Mouse (Mus musculus) ES-Bruce4 (cell line): ENCODE data around the gene Scn8a. TPM values are rescaled to one million over a fixed set of nuclear protein-coding genes. Genes with fewer than 3 reads are reported as not detected.

Experiments used
- H3K27ac ChIP-seq: 2 replicates; pipeline ENCODE4 v1.5.1; 2012; ENCODE audit warnings: low read length, inconsistent platforms; ENCODE audit not compliant: insufficient read depth
- H3K27me3 ChIP-seq: 2 replicates; pipeline ENCODE4 v1.6.1; 2012; ENCODE audit warnings: mild to moderate bottlenecking, low read length, inconsistent platforms; ENCODE audit not compliant: control insufficient read depth, poor library complexity, insufficient read depth, severe bottlenecking
- H3K36me3 ChIP-seq: 2 replicates; pipeline ENCODE4 v1.6.1; 2012; ENCODE audit warnings: inconsistent platforms, mild to moderate bottlenecking, low read length, moderate library complexity; ENCODE audit not compliant: control insufficient read depth, poor library complexity, insufficient read depth, severe bottlenecking
- H3K4me1 ChIP-seq: one replicate; pipeline ENCODE4 v1.8.1; 2011; ENCODE audit warnings: low read length; ENCODE audit not compliant: control insufficient read depth, insufficient read depth
- H3K4me3 ChIP-seq: 2 replicates; pipeline ENCODE4 v1.5.1; 2011; ENCODE audit warnings: low read depth, mild to moderate bottlenecking, low read length
- H3K9ac ChIP-seq: 2 replicates; pipeline ENCODE4 v1.6.1; 2012; ENCODE audit warnings: low read depth, mild to moderate bottlenecking, inconsistent platforms; ENCODE audit not compliant: poor library complexity, severe bottlenecking
- H3K9me3 ChIP-seq: replicated peaks from 2 replicates; pipeline ENCODE4 v1.6.1; 2012; ENCODE audit warnings: mild to moderate bottlenecking, low read length, inconsistent platforms; ENCODE audit not compliant: control insufficient read depth, poor library complexity, insufficient read depth, severe bottlenecking
- CTCF ChIP-seq: IDR thresholded peaks from one replicate; pipeline ENCODE4 v1.8.1; 2011; ENCODE audit warnings: low read depth, low read length
- EP300 ChIP-seq: IDR thresholded peaks from 2 replicates; pipeline ENCODE4 v1.6.1; 2011; ENCODE audit warnings: low read depth, low read length; ENCODE audit not compliant: insufficient read depth
- POLR2A ChIP-seq: IDR thresholded peaks from one replicate; pipeline ENCODE4 v1.8.1; 2011; ENCODE audit warnings: low read length; ENCODE audit not compliant: insufficient read depth
- polyA plus RNA-seq: library from polyadenylated mRNA; stranded (reverse); fragments of >200 nt; gene quantifications from 2 replicates; pipeline ENCODE4 v1.2.4, GENCODE M21; 2011; ENCODE audit warnings: low read depth; ENCODE audit not compliant: missing spikeins, insufficient read depth, insufficient read length

Scn8a gene
- polyA plus RNA-seq, 1 experiment: 8.9 TPM

- Histone ChIP-seq H3K9ac (no peak overlapping the region), H3K36me3 (no peaks in the 10 kb centered on the region), H3K27ac (no peak overlapping the region), H3K9me3 (no peaks in the 10 kb centered on the region), H3K4me1 (peaks cover 10% of the 10 kb centered on the region), H3K27me3 (no peaks in the 10 kb centered on the region), H3K4me3 (no peak overlapping the region)
- TF ChIP-seq EP300 (no peak), POLR2A (no peak), CTCF (no peak)
Measured at GRCm38 (mm10) chr15:101068029-101068428, 198.4 kb downstream of the Scn8a start.

- Histone ChIP-seq H3K4me3 (no peak overlapping the region), H3K27me3 (no peaks in the 10 kb centered on the region), H3K9ac (no peak overlapping the region), H3K27ac (no peak overlapping the region), H3K9me3 (no peaks in the 10 kb centered on the region), H3K36me3 (no peaks in the 10 kb centered on the region), H3K4me1 (peaks cover 10% of the 10 kb centered on the region)
- TF ChIP-seq CTCF (no peak), POLR2A (no peak), EP300 (no peak)
Measured at GRCm38 (mm10) chr15:101068671-101069070, 199.0 kb downstream of the Scn8a start.

- H3K9ac ChIP-seq: no peak overlapping the region
- peaks cover 10% of the 10 kb centered on the region for H3K4me1 ChIP-seq
- peak overlapping the region; percentile 58; the same call in 1 of the 2 replicates for H3K27ac ChIP-seq
- no peaks in the 10 kb centered on the region for H3K36me3 ChIP-seq
- H3K27me3 ChIP-seq: no peaks in the 10 kb centered on the region
- no peaks in the 10 kb centered on the region for H3K9me3 ChIP-seq
- no peak for TF ChIP-seq POLR2A
- 0 out of 2 replicates have a peak, but pooled peaks have one; percentile 41 for TF ChIP-seq EP300
- TF ChIP-seq CTCF: no peak
- H3K4me3 ChIP-seq: no peak overlapping the region
Measured at GRCm38 (mm10) chr15:101069641-101070190, 200.1 kb downstream of the Scn8a start.

GRCm38 (mm10) chr15:101070762-101071161 lies 201.1 kb downstream of the Scn8a start:
- Histone ChIP-seq H3K36me3 (no peaks in the 10 kb centered on the region), H3K9ac (0 out of 2 replicates have a peak overlapping the region, but pooled peaks have one; percentile 4), H3K27me3 (no peaks in the 10 kb centered on the region), H3K4me3 (no peak overlapping the region), H3K27ac (peak overlapping the region; percentile 28; the same call in 1 of the 2 replicates), H3K4me1 (peaks cover 10% of the 10 kb centered on the region), H3K9me3 (no peaks in the 10 kb centered on the region)
- TF ChIP-seq EP300: peak; percentile 71
- TF ChIP-seq POLR2A: no peak

GRCm38 (mm10) chr15:101072736-101073135 lies 203.1 kb downstream of the Scn8a start:
- no peak overlapping the region for H3K27ac ChIP-seq
- no peak overlapping the region for H3K9ac ChIP-seq
- H3K36me3 ChIP-seq: no peaks in the 10 kb centered on the region
- no peak overlapping the region for H3K4me3 ChIP-seq
- TF ChIP-seq POLR2A (no peak), CTCF (no peak), EP300 (no peak)
- no peaks in the 10 kb centered on the region for H3K9me3 ChIP-seq
- H3K4me1 ChIP-seq: peaks cover 10% of the 10 kb centered on the region
- H3K27me3 ChIP-seq: no peaks in the 10 kb centered on the region

GRCm38 (mm10) chr15:101074067-101074466 lies 204.4 kb downstream of the Scn8a start:
- no peak overlapping the region for H3K9ac ChIP-seq
- H3K4me3 ChIP-seq: no peak overlapping the region
- no peaks in the 10 kb centered on the region for H3K9me3 ChIP-seq
- H3K36me3 ChIP-seq: no peaks in the 10 kb centered on the region
- H3K27me3 ChIP-seq: no peaks in the 10 kb centered on the region
- TF ChIP-seq EP300 (no peak), CTCF (no peak), POLR2A (no peak)
- H3K27ac ChIP-seq: no peak overlapping the region
- H3K4me1 ChIP-seq: peaks cover 10% of the 10 kb centered on the region
